Mouse (Mus musculus): ENCODE results near the gene Tnks2.

The Tnks2 gene

DNA sequence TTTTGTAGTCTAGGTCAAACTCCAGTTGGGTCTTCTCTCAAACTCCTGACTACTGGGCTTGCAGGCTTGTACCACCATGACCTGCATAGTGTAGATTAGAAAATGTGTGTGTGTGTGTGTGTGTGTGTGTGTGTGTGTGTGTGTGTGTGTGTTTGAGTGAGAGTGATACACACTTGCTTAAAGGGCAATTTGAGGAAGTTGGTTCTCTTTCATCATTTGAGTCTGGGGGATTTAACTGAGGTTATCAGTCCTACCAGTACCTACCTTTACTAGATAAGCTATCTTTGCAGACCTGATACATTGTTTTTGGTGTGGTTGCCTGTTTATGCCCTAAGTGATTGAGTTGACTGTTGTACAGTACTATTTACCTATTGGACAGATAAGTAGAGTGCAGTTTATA lies 98.1 kb downstream of the Tnks2 start:
- no peak for DNase-seq (ENCODE audit: low read depth in 2 of 2, low spot score in 2 of 2)

- DNase-seq (ENCODE audit: low read depth in 2 of 2, low spot score in 2 of 2) = no peak
Observed at GRCm38 (mm10) chr19:36932613-36933012, 98.6 kb downstream of the Tnks2 start.

DNA sequence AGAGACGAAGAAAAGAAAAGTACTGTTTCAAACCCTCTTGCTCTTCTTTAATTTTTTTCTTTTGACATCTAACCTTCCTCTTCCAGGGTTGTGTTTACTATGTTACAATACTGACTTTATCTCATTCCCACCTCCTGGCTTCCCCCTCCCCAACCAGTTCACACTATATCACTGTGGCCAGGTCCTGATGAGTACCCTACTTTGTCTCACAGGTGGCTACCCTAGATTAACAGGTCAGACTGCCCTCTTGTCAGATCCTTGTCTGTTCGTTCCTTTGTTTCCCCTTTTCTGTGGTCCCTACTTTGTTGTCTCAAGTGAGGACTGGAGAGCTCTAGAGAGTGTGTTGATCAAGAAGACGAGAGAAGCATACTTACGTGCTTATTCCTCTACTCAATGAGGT lies 102.3 kb downstream of the Tnks2 start:
- DNase-seq (ENCODE audit: low read depth in 2 of 2, low spot score in 2 of 2) = no peak

DNA sequence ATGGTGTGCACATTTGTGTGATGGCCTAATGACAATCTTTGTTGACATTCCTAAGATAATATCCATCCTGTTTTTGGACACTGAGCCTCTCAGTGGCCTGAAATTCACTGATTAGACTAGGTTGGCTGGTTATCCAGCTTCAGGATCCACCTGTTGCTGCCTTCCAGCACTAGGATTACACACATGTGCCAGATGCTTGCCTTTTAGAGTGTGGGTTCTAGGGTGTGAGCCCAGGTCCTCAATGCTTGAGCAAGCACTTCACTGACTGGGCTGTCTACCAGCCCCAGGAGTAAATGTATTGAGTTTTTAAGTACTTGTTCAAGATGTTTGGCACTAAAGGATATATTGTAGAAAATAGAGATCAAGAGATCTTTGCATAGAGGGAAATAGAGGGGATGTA lies 104.0 kb downstream of the Tnks2 start:
- no peak for DNase-seq (ENCODE audit: low read depth in 2 of 2, low spot score in 2 of 2)

DNA sequence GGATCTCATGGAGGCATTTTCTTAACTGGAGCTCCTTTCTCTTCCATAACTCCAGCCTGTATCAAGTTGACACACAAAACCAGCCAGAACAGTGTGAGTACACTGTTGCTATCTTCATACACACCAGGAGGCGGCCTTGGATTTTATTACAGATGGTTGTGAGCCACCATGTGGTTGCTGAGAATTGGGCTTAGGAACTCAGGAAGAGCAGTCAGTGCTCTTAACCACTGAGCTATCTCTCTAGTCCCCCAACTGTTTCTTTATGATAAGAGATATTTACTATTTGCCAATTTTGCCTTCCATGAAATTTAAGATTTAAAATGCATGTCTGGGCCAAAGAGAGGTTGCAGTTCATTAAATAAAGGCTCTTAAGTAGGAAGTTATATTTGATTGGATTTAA lies 106.0 kb downstream of the Tnks2 start:
- no peak for DNase-seq (ENCODE audit: low read depth in 2 of 2, low spot score in 2 of 2)

Data from CD8-positive naive resting alpha-beta T cell, adult 2 months (primary cell).